Mouse (Mus musculus): Measurements from ENCODE around the gene Pomp.

Pomp gene

DNA sequence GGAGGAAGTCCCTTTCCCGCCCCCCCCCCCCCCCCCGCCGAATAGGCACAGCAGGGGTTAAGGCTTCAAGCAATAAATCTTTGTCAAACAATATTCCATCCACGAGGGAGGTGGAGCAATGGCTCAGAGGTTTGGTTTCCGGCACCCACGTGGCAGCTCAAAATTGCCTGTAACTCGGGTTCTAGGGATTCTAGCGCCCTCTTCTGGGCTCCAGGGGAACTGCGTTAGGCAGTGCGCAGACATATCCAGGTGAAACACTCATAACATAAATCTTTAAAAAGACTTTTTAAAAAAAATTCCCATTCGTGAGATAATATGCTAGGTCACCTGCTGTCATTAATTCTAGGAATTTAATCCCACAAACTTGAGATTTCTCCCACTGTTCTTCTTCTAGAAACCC lies 46.9 kb downstream of the Pomp start:
- no peak for DNase-seq

DNA sequence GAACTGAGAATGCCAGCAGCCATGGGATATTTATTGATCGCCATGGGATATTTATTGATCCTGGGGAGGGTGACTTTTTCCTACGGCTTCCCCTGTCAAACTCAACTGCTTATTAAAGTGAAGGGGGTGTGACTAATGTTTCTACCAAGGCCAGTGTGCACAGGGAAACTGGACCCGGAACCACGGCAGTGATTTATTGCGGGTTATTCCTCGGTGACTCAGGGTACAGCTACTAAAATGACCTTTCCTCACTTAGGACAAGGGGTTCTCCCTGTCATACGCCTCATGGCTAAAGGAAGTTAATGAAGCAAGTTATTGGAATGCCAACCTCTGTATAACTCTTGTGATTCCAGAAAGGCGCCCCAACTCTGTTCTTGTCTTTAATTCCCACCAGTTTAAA lies 47.6 kb downstream of the Pomp start:
- DNase-seq: peak in 1 of 2 experiments; percentile 25

DNA sequence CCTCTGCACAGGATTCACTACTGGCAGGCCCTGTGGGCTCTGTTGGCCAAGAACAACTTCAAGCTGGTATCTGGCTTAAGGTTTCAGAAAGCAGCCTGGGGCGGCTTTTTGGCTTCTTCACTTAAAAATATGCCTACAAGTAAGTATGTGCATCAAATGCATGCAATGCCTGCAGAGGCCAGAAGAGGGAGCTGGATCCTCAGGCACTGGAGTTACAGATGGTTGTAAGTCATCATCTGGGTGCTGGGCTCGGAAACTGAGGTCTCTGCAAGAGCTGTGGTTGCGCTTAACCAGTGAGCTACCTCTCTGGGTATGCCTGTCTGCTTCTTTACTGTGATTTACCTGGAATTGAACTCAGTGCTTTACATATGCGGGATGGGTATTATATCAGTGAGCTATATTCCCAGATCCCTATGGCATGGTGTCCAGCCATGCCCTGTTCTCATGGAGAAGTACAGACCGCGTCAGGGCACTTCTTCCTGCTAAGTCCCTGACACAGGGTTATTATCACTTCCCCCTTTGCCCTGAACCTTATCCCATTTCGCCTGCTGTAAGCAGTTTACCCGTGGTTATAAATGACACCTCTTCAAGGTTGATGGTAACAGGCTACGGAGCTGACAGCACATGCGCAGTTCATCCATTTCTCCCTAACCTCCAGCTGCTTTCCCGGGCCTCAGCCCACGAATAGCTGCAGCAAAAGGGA lies 50.7 kb downstream of the Pomp start:
- DNase-seq: no peak

DNA sequence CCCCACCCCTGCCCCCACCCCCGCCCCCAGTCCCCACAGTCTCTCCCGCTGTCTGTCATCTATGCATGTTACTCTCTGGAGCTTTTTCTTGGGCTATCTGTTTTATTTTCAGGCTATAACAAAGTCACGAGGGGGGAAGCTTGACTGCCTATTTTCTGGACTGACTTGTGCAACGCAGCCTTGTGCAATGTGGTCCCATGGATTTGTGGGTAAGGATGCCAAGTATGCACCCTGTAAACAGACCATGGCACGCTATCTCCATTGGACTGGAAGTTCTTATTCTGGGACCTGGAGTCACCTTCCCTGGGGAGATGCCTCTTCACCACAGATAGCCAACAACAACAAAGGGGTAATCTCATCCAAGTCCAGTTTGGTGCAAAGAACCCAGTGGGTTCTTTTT lies 51.5 kb downstream of the Pomp start:
- no peak for DNase-seq

DNA sequence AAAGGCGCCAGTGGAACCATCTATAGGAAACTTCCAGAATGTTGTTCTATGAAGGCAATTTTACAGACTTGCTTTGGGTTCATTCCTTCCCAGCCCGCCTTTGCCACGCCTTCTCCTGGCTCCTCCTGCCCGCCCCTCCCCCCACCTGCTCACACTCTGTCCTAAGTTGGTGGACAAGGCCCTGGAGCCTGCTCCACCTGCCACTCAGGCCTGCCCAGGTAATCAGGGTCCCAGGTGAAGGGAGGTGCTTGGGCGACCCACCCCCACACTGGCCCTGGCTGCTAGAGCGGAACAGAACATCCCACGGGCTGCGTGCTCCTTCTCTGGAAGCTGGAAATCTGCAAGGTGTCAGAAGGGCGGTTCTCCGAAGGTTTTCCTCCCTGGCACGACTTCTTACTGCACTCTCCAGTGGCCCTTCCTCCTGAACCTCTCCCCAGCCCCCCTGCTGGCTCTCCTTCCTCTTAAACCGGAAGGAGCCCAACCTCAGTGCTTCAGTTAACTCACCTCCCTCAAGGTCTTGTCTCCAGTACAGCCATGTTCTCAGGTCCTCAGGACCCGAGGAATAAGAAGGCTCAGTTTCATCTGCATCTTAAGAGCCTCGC lies 53.1 kb downstream of the Pomp start:
- DNase-seq: peak in 1 of 2 experiments; percentile 15

DNA sequence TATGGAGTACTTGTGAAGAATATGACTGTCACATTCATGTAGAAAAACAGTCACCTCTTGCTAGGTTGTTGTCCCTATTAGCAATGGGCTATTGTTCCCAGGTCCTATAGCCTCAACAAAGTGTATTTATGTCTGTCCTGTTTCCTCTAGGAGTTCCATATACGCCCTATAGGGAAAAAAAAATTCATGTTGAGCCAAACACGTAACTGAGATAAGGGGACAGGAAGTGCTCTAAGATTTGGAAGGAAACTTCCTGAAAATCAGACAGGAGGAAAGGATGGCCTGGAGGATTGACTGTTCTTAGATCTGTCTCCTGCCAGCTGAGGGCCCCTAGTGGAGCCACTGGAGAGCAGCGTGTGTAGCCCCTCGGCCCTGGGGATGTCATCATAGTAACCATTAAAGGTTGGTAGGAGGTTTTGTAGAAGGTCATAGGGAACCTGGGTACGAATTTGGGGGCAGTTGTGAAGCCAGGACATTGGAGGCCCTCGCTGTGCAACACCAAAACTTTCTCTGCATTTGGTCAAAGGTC lies 54.8 kb downstream of the Pomp start:
- no peak for DNase-seq

DNA sequence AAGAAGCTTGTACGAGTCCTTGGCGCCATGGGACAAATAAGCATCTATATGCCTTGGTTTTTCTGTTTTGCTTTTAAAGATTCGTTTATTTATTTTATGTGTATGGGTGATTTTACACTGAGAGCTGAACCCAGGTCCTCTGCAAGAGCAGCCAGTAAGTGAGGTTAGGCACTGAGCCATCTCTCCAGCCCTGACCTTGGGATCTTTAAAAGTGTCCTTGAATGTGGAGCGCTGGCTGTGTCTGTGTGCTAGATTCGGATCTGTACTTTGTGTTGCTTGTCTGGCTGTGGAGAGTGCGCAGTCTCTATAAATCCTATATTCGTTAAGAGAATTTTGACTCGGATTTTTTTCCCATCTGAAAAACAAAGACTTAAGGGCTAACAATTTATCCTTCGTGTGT lies 55.9 kb downstream of the Pomp start:
- DNase-seq: no peak

DNA sequence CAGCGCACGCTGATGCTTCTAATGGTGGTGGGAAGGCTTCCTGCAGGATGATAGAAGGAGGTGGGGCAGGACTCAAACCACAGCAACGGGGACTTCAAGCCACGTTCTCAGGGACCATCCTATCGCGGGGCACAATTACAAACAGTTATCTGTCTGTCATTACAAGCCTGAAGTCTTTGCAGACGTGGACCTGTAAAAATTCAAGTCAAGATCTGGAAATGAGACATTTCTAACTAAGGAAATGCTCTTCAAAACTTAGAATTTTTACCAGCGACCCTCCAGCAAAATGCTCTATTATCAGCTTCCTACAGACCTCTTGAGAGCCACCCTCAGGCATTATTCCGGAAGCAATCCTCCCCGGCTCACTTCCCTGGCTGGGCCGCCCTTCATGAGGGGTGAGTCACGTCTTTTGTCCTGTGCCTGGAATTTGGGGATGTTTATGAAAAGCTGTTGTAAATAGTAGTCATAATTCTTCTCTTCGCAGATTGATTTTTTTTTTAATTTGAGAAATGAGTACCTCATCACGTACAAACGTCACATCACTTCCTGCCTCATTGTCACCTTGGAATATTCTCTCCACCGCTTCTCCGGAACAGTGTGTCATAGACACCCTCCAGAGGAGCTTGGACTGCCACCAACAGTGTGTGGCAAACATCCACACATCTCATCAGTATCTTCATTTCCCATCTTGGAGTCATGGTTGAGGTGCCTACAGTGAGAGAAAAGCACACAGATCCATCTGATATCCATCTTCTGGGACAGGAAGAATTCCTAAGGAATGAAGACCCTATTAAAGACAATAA lies 58.0 kb downstream of the Pomp start:
- peak; percentile 55 to 75 for DNase-seq

DNA sequence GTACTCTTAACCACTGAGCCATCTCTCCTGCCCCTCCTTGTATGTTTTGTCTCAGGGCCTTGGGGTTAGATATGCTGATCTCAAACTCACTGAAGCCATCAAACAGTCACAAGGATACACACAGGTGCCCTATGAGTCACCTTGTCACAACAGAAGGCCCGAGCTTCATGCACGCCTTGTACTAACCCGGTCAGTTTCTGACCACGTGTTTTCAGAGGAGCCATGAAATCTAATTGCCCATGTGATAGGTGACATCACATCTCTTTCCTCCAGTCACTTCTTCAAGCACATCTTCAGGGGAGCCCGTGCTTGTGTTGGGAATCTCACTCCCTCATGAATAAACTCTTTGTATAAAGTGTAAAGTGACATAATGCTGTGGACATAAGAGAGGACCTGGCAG lies 64.4 kb downstream of the Pomp start:
- no peak for DNase-seq
